Mouse (Mus musculus): ENCODE data around the gene Bola1. TPM values are rescaled to one million over a fixed set of nuclear protein-coding genes. Genes with fewer than 3 reads are reported as not detected.
A peak's percentile ranks its signal among the peaks of the same experiment; 100 is the strongest.
"Not testable (repeated sequence)": the region's sequence is repeated elsewhere in the genome, so short reads cannot be mapped to it uniquely, and the experiment has no call there.

The Bola1 gene
- polyA plus RNA-seq, 1 experiment from 2014 or later = 63.0 TPM

DNA sequence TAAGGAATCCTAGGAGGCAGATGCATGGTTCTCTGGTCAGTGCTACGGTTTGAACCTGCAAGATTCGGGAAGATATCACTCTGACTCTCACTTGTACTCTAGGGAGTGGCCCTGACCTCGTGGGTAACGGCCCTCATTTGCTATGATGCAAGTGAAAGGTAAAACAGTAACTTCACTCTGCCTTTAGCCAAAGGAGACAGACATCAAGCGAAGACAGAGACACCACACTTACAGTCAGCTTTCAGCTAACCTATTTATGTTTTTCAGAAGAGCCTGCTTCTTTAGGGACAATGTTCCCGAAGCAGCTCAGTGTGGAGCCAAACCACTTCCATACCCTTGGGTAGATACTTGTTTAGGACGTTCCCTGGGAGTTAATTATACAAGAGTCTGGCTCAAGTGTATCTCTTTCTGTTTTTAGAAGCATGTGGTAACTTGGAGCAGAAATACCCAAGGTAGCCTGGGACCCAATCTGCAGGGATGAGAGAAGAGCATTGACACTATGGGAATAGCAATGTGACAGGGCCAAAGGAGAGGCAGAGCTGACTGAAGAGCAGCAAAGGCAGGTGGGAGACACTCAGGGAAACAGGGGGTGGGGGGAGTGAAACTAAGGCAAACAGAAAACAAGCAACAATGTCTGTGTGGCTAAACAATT, 24.5 kb upstream of the Bola1 start:
- Histone ChIP-seq H3K9ac (replicated peaks; ENCODE audit: low read length) (peak overlapping the region; percentile 72; the same call in 1 of the 2 replicates), H3K9me3 (ENCODE audit: control insufficient read depth, low read length) (no peaks in the 10 kb centered on the region), H3K4me3 (replicated peaks; ENCODE audit: low read depth, low read length) (no peak overlapping the region), H3K27ac (replicated peaks; ENCODE audit: low read depth, low read length) (no peak overlapping the region), H3K4me1 (ENCODE audit: control insufficient read depth, insufficient read depth, low read length) (peaks cover 22% of the 10 kb centered on the region; the same call in 1 of the 2 replicates), H3K4me2 (ENCODE audit: low read length) (peak overlapping the region; percentile 72), H3K27me3 (ENCODE audit: control insufficient read depth, insufficient read depth, low read length) (no peaks in the 10 kb centered on the region), H3K36me3 (ENCODE audit: control insufficient read depth, insufficient read depth, low read length) (no peaks in the 10 kb centered on the region)
- ATAC-seq (ENCODE audit: low FRiP score, low TSS enrichment) (no peak), DNase-seq (no peak)
- WGBS = 83% methylated on average over 7 of the region's 7 CpGs

DNA sequence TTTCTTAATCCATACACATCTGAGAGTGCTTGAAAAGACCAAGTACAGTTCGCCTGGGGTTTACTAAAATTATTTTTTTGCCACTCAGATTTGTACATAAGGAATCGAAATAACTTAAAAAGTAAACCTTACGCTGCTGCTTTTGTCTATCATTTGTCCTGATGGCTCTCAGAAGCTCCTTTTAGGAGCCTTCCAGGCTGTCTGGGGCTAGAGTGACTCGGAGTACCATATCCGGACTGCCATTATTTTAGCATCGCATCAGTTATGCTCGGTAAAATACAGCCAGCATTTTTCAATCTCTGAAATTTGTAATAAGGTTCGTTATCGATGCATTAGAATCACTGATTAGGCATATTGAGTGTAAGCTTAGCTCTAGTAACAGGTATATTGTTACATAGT, 21.3 kb upstream of the Bola1 start:
- H3K9me3 ChIP-seq (ENCODE audit: control insufficient read depth, low read length) = no peaks in the 10 kb centered on the region
- WGBS = 71% methylated on average over 9 of the region's 9 CpGs
- peak overlapping the region; percentile 79 for H3K27ac ChIP-seq (replicated peaks; ENCODE audit: low read depth, low read length)
- peak overlapping the region; percentile 20; the same call in 1 of the 2 replicates for H3K4me3 ChIP-seq (replicated peaks; ENCODE audit: low read depth, low read length)
- ATAC-seq (ENCODE audit: low FRiP score, low TSS enrichment) (no peak), DNase-seq (no peak)
- H3K36me3 ChIP-seq (ENCODE audit: control insufficient read depth, insufficient read depth, low read length) = no peaks in the 10 kb centered on the region
- peaks cover 23% of the 10 kb centered on the region; the same call in 1 of the 2 replicates for H3K4me1 ChIP-seq (ENCODE audit: control insufficient read depth, insufficient read depth, low read length)
- H3K27me3 ChIP-seq (ENCODE audit: control insufficient read depth, insufficient read depth, low read length) = no peaks in the 10 kb centered on the region
- peak overlapping the region; percentile 56 for H3K4me2 ChIP-seq (ENCODE audit: low read length)
- H3K9ac ChIP-seq (replicated peaks; ENCODE audit: low read length) = peak overlapping the region; percentile 44

DNA sequence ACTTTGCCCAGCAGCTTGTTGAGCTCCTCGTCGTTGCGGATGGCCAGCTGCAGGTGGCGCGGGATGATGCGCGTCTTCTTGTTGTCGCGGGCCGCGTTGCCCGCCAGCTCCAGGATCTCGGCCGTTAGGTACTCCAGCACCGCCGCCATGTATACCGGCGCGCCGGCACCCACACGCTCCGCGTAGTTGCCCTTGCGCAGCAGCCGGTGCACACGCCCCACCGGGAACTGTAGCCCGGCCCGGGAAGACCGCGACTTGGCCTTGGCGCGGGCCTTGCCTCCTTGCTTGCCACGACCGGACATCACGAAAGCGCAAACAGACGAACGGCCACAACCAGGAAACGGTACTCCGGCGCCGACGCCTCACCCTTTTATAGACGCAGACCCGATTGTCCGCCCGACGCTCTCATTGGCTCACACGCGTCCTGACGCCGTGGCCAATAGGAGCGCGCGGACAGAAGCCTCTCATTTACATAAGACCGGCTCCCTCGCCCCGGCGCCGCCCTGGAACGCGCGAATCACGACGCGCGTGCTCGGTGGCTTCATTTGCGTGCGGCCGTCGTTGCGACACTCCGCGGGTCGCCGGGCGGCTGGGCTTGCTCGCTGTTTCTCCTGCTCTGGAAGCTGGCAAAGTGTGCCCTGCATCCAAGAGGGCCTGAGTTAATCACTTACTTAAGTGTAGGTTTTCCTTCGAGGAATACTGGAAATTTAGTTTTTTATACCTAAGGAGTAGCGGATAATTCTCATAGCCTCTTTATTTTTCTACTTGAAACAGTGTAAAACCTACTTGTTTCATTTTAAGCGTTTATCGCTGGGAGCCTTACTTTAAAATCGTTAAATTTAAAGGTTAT, 20.7 kb upstream of the Bola1 start, which contains the start of gene Hist2h2aa2:
Gene Hist2h2aa2 (minus strand): TSS at position 328 of the 850 bp plus-strand sequence.
- Histone ChIP-seq H3K4me3 (replicated peaks; ENCODE audit: low read depth, low read length) (peak within 1 kb of the TSS; percentile 22), H3K4me2 (ENCODE audit: low read length) (peak within 1 kb of the TSS; percentile 56), H3K4me1 (ENCODE audit: control insufficient read depth, insufficient read depth, low read length) (peaks cover 23% of the 10 kb centered on the region; the same call in 1 of the 2 replicates), H3K27ac (replicated peaks; ENCODE audit: low read depth, low read length) (peak within 1 kb of the TSS; percentile 79), H3K9ac (replicated peaks; ENCODE audit: low read length) (peak within 1 kb of the TSS; percentile 44)
- ATAC-seq (ENCODE audit: low FRiP score, low TSS enrichment) (peak; percentile 89), DNase-seq (peak; percentile 78)
- H3K36me3 ChIP-seq (ENCODE audit: control insufficient read depth, insufficient read depth, low read length); H3K9me3 ChIP-seq (ENCODE audit: control insufficient read depth, low read length); H3K27me3 ChIP-seq (ENCODE audit: control insufficient read depth, insufficient read depth, low read length): not testable (repeated sequence)
- 4% methylated on average over 30 of the region's 85 CpGs for WGBS

DNA sequence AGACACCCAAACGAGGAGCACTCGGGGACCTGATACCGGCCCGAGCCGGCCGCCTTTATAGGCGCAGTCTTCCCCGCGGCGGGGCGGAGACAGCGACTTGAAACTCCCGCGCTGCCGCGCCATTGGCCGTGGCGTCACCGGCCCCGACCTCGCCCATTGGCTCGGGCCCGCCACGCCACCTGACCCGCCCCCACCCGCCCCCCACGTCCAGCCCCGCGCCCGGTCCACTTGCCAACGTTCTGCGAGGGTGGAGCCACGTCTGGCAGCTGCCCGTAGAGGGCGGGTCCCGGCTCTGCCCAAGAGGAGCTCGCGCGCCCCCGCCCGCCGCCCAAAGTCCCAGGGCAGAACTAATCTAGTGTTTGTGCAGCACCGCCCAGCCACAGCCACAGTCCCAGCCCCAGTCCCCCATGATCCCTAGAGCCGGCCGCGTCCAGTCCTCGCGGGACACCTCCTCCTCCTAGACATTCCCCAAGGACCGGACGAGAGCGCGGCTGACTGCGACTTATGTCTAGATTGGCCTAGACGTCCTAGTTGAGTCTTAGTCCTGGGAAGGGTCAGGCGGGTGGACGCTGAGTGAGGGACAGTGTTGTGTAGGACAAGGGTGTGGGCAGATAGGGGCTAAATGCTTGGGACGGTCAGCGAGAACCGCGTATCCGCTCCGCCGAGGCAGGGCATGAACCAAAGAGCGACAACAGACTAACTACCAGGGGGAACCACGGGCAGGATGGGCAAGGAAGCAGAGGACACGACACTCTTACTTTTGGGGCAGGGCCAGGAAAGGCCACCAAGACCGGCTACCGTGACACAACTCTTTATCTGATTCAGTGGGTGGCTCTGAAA, 19.7 kb upstream of the Bola1 start, which contains the start of gene Hist2h3c2:
Gene Hist2h3c2 (minus strand): TSS at position 174 of the 840 bp plus-strand sequence.
- Histone ChIP-seq H3K4me1 (ENCODE audit: control insufficient read depth, insufficient read depth, low read length) (peaks cover 17% of the 10 kb centered on the region; the same call in 1 of the 2 replicates), H3K4me3 (replicated peaks; ENCODE audit: low read depth, low read length) (peak within 1 kb of the TSS; percentile 31), H3K9ac (replicated peaks; ENCODE audit: low read length) (peak within 1 kb of the TSS; percentile 40; the same call in 1 of the 2 replicates), H3K4me2 (ENCODE audit: low read length) (peak within 1 kb of the TSS; percentile 53), H3K27ac (replicated peaks; ENCODE audit: low read depth, low read length) (0 out of 2 replicates have a peak within 1 kb of the TSS, but pooled peaks have one; percentile 13)
- ATAC-seq (ENCODE audit: low FRiP score, low TSS enrichment) = peak; percentile 91
- not testable (repeated sequence) for H3K27me3 ChIP-seq (ENCODE audit: control insufficient read depth, insufficient read depth, low read length); H3K9me3 ChIP-seq (ENCODE audit: control insufficient read depth, low read length); DNase-seq; H3K36me3 ChIP-seq (ENCODE audit: control insufficient read depth, insufficient read depth, low read length)
- 0% methylated on average over 19 of the region's 68 CpGs for WGBS

DNA sequence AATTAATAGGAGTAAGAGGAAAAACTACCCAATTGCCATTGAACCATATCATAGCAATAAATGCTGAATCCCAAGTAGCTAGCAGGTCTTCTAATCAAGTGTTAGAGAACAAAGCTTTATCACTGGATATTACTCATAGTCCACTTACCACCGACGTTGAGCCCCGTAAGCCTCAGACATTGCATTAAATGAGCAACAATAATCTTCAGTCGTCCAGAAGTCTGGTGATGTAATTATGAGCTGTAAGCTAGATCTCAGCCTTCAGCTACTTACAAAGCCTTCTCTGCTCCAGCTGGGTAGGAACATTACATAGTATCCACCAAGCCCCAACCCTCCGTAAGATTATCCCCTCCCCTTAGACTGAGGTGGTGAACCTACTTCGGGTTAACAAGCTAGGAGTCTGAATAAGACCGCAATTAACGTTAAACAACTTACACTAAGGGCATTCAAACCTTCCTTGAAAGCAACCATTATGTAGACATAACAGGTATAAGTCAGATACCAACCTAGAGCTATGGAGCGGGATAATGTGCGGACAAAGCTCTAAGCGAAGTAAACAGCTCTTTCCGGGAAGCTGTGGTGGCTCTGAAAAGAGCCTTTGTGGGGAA, 18.5 kb upstream of the Bola1 start:
- H3K9ac ChIP-seq (replicated peaks; ENCODE audit: low read length) = peak overlapping the region; percentile 40; the same call in 1 of the 2 replicates
- no peaks in the 10 kb centered on the region for H3K36me3 ChIP-seq (ENCODE audit: control insufficient read depth, insufficient read depth, low read length)
- no peaks in the 10 kb centered on the region for H3K27me3 ChIP-seq (ENCODE audit: control insufficient read depth, insufficient read depth, low read length)
- ATAC-seq (ENCODE audit: low FRiP score, low TSS enrichment) = no peak
- WGBS = under 1% methylated on average over 12 of the region's 12 CpGs
- peaks cover 13% of the 10 kb centered on the region; the same call in 1 of the 2 replicates for H3K4me1 ChIP-seq (ENCODE audit: control insufficient read depth, insufficient read depth, low read length)
- 0 out of 2 replicates have a peak overlapping the region, but pooled peaks have one; percentile 13 for H3K27ac ChIP-seq (replicated peaks; ENCODE audit: low read depth, low read length)
- DNase-seq = peak; percentile 13
- no peaks in the 10 kb centered on the region for H3K9me3 ChIP-seq (ENCODE audit: control insufficient read depth, low read length)
- H3K4me3 ChIP-seq (replicated peaks; ENCODE audit: low read depth, low read length) = peak overlapping the region; percentile 31
- peak overlapping the region; percentile 53 for H3K4me2 ChIP-seq (ENCODE audit: low read length)

DNA sequence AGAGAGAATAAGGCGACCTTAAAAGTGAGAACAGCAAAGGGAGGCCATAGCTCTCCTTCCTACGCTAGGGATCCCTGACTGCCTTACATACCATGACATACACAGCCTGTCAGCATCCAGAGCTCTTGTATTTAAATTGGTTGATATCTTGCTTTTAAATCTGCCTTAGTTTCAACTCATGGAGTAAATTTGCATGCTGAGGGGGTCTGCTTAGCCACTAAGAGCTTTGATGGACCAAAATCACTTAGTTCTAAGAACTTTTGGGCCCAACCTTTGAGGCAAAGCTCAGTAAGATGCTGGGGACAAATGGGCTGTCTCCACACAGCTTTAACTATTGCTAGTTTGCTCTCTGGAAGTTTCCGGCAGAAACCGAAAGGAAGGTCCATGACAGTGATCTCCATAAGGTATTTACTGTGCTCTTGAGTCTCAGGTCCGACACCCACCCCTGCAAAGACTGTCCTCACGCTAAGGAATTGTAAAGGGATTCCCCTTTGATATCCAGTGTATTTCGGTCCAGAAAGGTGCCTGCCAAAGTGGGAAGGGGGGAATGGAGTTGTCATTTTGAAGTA, 17.9 kb upstream of the Bola1 start:
- ATAC-seq (ENCODE audit: low FRiP score, low TSS enrichment) (no peak), DNase-seq (no peak)
- Histone ChIP-seq H3K4me3 (replicated peaks; ENCODE audit: low read depth, low read length) (peak overlapping the region; percentile 31), H3K27ac (replicated peaks; ENCODE audit: low read depth, low read length) (no peak overlapping the region), H3K9me3 (ENCODE audit: control insufficient read depth, low read length) (no peaks in the 10 kb centered on the region), H3K36me3 (ENCODE audit: control insufficient read depth, insufficient read depth, low read length) (no peaks in the 10 kb centered on the region), H3K4me1 (ENCODE audit: control insufficient read depth, insufficient read depth, low read length) (peaks cover 13% of the 10 kb centered on the region; the same call in 1 of the 2 replicates), H3K4me2 (ENCODE audit: low read length) (peak overlapping the region; percentile 53), H3K9ac (replicated peaks; ENCODE audit: low read length) (0 out of 2 replicates have a peak overlapping the region, but pooled peaks have one; percentile 27), H3K27me3 (ENCODE audit: control insufficient read depth, insufficient read depth, low read length) (no peaks in the 10 kb centered on the region)
- WGBS = 24% methylated on average over 7 of the region's 7 CpGs

DNA sequence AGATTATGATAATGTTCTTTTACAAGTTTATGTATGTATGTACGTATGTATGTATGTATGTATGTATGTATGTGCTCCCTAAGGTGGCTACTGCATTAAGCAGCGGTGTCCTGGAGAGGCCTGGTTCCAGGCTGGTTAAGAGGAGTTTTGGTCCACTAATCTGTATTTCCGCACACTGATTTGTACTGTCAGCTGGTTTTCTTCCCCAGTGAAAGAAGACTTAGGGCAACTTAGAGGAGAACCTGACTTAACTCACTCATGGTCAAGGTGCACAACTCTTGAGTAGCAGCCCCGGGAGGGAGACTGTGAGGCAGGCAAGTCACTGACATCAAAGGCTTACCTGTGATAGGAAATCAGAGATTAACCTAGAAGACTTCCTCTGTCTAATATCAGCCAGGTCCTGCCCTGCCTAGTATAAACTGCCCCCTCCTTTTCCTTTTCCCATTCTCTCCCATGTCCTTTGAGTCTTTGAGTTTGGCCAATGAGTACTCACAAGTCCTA, 17.4 kb upstream of the Bola1 start:
- Histone ChIP-seq H3K4me1 (ENCODE audit: control insufficient read depth, insufficient read depth, low read length) (peaks cover 13% of the 10 kb centered on the region; the same call in 1 of the 2 replicates), H3K9ac (replicated peaks; ENCODE audit: low read length) (no peak overlapping the region), H3K27me3 (ENCODE audit: control insufficient read depth, insufficient read depth, low read length) (no peaks in the 10 kb centered on the region), H3K4me3 (replicated peaks; ENCODE audit: low read depth, low read length) (no peak overlapping the region), H3K9me3 (ENCODE audit: control insufficient read depth, low read length) (no peaks in the 10 kb centered on the region), H3K4me2 (ENCODE audit: low read length) (peak overlapping the region; percentile 53), H3K27ac (replicated peaks; ENCODE audit: low read depth, low read length) (no peak overlapping the region), H3K36me3 (ENCODE audit: control insufficient read depth, insufficient read depth, low read length) (no peaks in the 10 kb centered on the region)
- WGBS = 85% methylated on average over 4 of the region's 4 CpGs
- DNase-seq (no peak), ATAC-seq (ENCODE audit: low FRiP score, low TSS enrichment) (no peak)

Measured in midbrain, embryonic 14.5 days (tissue).